Mouse (Mus musculus) layer of hippocampus, adult 8-10 months (tissue): ENCODE data around the gene 2200002D01Rik. TPM values are rescaled to one million over a fixed set of nuclear protein-coding genes. Genes with fewer than 3 reads are reported as not detected.

Experiments used
- DNase-seq, 2 experiments: peaks; one replicate each; pipeline ENCODE4 v3.0.0; 2022; ENCODE audit warnings: low spot score in 2 of 2
- total RNA-seq, 4 experiments: library from RNA; stranded (reverse); gene quantifications; 2 replicates each; pipeline ENCODE4 v1.2.4; 2022

Gene 2200002D01Rik
- total RNA-seq, 4 experiments from 2014 or later = 0.52 to 1.2 (median 0.92) TPM; not detected in 1

GRCm38 (mm10) chr7:29279924-29280323 is 31.7 kb upstream of the 2200002D01Rik start:
- no peak for DNase-seq

- DNase-seq = no peak
These were observed 31.0 kb upstream of the 2200002D01Rik start for GRCm38 (mm10) chr7:29279261-29279660.

- DNase-seq = no peak
These were observed 29.2 kb upstream of the 2200002D01Rik start for GRCm38 (mm10) chr7:29277510-29277909.

- DNase-seq = no peak
These were observed 28.4 kb upstream of the 2200002D01Rik start for GRCm38 (mm10) chr7:29276715-29277114.

- peak in 1 of 2 experiments; percentile 18 for DNase-seq
These were observed 23.6 kb upstream of the 2200002D01Rik start for GRCm38 (mm10) chr7:29271687-29272465.

GRCm38 (mm10) chr7:29270445-29270844 is 22.2 kb upstream of the 2200002D01Rik start:
- no peak for DNase-seq

GRCm38 (mm10) chr7:29266931-29267330 is 18.7 kb upstream of the 2200002D01Rik start:
- DNase-seq = no peak

- DNase-seq = no peak
These were observed 17.4 kb upstream of the 2200002D01Rik start for GRCm38 (mm10) chr7:29265636-29266035.

- no peak for DNase-seq
These were observed 15.6 kb upstream of the 2200002D01Rik start for GRCm38 (mm10) chr7:29263831-29264230.

- DNase-seq = no peak
These were observed 13.9 kb upstream of the 2200002D01Rik start for GRCm38 (mm10) chr7:29262151-29262550.

GRCm38 (mm10) chr7:29259781-29260730 is 11.8 kb upstream of the 2200002D01Rik start:
- DNase-seq = no peak

- no peak for DNase-seq
These were observed 9.1 kb upstream of the 2200002D01Rik start for GRCm38 (mm10) chr7:29257368-29257767.

- no peak for DNase-seq
These were observed 7.6 kb upstream of the 2200002D01Rik start for GRCm38 (mm10) chr7:29255875-29256274.

- no peak for DNase-seq
These were observed 5.6 kb upstream of the 2200002D01Rik start for GRCm38 (mm10) chr7:29253842-29254241.

- DNase-seq = no peak
These were observed 2.9 kb upstream of the 2200002D01Rik start for GRCm38 (mm10) chr7:29251166-29251565.

GRCm38 (mm10) chr7:29247706-29248105 is 560 bp downstream of the 2200002D01Rik start:
- no peak for DNase-seq

GRCm38 (mm10) chr7:29247314-29247700 is 959 bp downstream of the 2200002D01Rik start:
- DNase-seq = peak; percentile 53 to 69

- no peak for DNase-seq
These were observed 1.5 kb downstream of the 2200002D01Rik start for GRCm38 (mm10) chr7:29246619-29247313.

- no peak for DNase-seq
These were observed 2.3 kb downstream of the 2200002D01Rik start for GRCm38 (mm10) chr7:29246015-29246414.

GRCm38 (mm10) chr7:29244732-29245416 is 3.4 kb downstream of the 2200002D01Rik start:
- no peak for DNase-seq
